Mouse (Mus musculus) forebrain, embryonic 16.5 days (tissue): ENCODE measurements at regions not wholly inside any gene's neighbourhood (a gene's known extent, or its start where the extent isn't known, plus 50 kb on each side); places are given as distances from the start of the nearest gene placed in this dataset.

Source experiments
- ATAC-seq: fragments of 200-750 bp; cut with Nextera tagmentation; 2 replicates; pipeline ENCODE4 v1.8.0; 2017; ENCODE audit warnings: mild to moderate bottlenecking, moderate library complexity
- H3K27ac ChIP-seq: fragments of 300-500 bp; sonication (generic); 2 replicates; pipeline ENCODE4 v1.5.1; 2014; ENCODE audit warnings: low read length, control low read depth
- H3K27me3 ChIP-seq: fragments of 300-500 bp; sonication (generic); replicated peaks from 2 replicates; pipeline ENCODE4 v1.6.1; 2014; ENCODE audit warnings: low read length; ENCODE audit not compliant: control insufficient read depth, insufficient read depth
- H3K36me3 ChIP-seq: fragments of 300-500 bp; sonication (generic); 2 replicates; pipeline ENCODE4 v1.6.1; 2014; ENCODE audit not compliant: control insufficient read depth, insufficient read depth
- H3K4me1 ChIP-seq: fragments of 300-500 bp; sonication (generic); replicated peaks from 2 replicates; pipeline ENCODE4 v1.6.1; 2014; ENCODE audit warnings: low read length; ENCODE audit not compliant: control insufficient read depth, insufficient read depth
- H3K4me2 ChIP-seq: fragments of 300-500 bp; sonication (generic); 2 replicates; pipeline ENCODE4 v1.6.1; 2014; ENCODE audit warnings: mild to moderate bottlenecking, low read length, control low read depth
- H3K4me3 ChIP-seq: fragments of 300-500 bp; sonication (generic); replicated peaks from 2 replicates; pipeline ENCODE4 v1.5.1; 2014; ENCODE audit warnings: mild to moderate bottlenecking, low read length, control low read depth
- H3K9ac ChIP-seq: fragments of 300-500 bp; sonication (generic); replicated peaks from 2 replicates; pipeline ENCODE4 v1.6.1; 2014; ENCODE audit warnings: low read depth, low read length, control low read depth
- H3K9me3 ChIP-seq: fragments of 300-500 bp; sonication (generic); 2 replicates; pipeline ENCODE4 v1.6.1; 2016; ENCODE audit warnings: low read length; ENCODE audit not compliant: control insufficient read depth
- WGBS: fragments of 180-500 bp; shearing (Covaris S2); extraction: QIAGEN DNeasy Blood & Tissue Kit; methylation state at CpG from one replicate; pipeline ENCODE4 v1.1.7; 2014; 5-methylcytosine and 5-hydroxymethylcytosine counted together

GRCm38 (mm10) chr11:38155706-38156105 lies 919.9 kb upstream of the Tenm2 start:
- 92% methylated on average over 2 of the region's 2 CpGs for WGBS
- Histone ChIP-seq H3K27me3 (no peaks in the 10 kb centered on the region), H3K4me3 (no peak overlapping the region), H3K27ac (no peak overlapping the region), H3K9ac (no peak overlapping the region), H3K4me2 (no peak overlapping the region), H3K36me3 (no peaks in the 10 kb centered on the region), H3K4me1 (no peaks in the 10 kb centered on the region), H3K9me3 (no peaks in the 10 kb centered on the region)
- ATAC-seq: no peak

- no peaks in the 10 kb centered on the region for H3K4me1 ChIP-seq
- H3K36me3 ChIP-seq: no peaks in the 10 kb centered on the region
- no peaks in the 10 kb centered on the region for H3K9me3 ChIP-seq
- no peaks in the 10 kb centered on the region for H3K27me3 ChIP-seq
- no peak overlapping the region for H3K4me2 ChIP-seq
- no peak overlapping the region for H3K9ac ChIP-seq
- H3K4me3 ChIP-seq: no peak overlapping the region
- WGBS: 86% methylated on average over 2 of the region's 2 CpGs
- no peak overlapping the region for H3K27ac ChIP-seq
- no peak for ATAC-seq
These were observed 907.7 kb upstream of the Tenm2 start for GRCm38 (mm10) chr11:38143436-38143835.

DNA sequence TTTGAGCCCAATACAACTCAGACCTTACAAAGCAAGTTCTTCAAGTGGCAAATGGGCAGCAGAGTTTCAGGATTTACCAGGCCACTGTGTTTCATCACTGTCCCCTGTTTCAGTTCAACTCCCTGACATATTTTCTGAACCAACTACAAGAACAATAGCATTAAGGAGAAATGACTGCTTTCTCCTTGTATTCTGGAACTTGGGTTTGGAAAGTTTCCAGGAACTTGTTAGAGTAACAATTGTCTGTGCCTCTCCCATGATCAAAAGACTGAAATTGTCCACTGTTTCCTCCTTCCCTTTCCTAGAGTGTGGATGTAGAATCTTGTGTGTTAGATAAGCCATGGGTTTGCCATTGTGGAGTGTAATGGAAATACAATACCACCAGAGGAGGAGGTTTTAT lies 893.1 kb upstream of the Tenm2 start:
- no peak overlapping the region for H3K4me3 ChIP-seq
- no peaks in the 10 kb centered on the region for H3K36me3 ChIP-seq
- no peak overlapping the region for H3K9ac ChIP-seq
- no peak for ATAC-seq
- no peaks in the 10 kb centered on the region for H3K9me3 ChIP-seq
- no peak overlapping the region for H3K4me2 ChIP-seq
- no peak overlapping the region for H3K27ac ChIP-seq
- no peaks in the 10 kb centered on the region for H3K27me3 ChIP-seq
- no peaks in the 10 kb centered on the region for H3K4me1 ChIP-seq

GRCm38 (mm10) chr11:38123789-38124330 lies 888.1 kb upstream of the Tenm2 start:
- WGBS: 83% methylated on average over 2 of the region's 2 CpGs
- H3K27me3 ChIP-seq: no peaks in the 10 kb centered on the region
- H3K9me3 ChIP-seq: no peaks in the 10 kb centered on the region
- H3K4me2 ChIP-seq: no peak overlapping the region
- H3K27ac ChIP-seq: no peak overlapping the region
- ATAC-seq: no peak
- H3K4me3 ChIP-seq: no peak overlapping the region
- H3K4me1 ChIP-seq: 0 out of 2 replicates have a peak, but pooled peaks cover 3% of the 10 kb centered on the region
- H3K9ac ChIP-seq: no peak overlapping the region
- H3K36me3 ChIP-seq: no peaks in the 10 kb centered on the region

DNA sequence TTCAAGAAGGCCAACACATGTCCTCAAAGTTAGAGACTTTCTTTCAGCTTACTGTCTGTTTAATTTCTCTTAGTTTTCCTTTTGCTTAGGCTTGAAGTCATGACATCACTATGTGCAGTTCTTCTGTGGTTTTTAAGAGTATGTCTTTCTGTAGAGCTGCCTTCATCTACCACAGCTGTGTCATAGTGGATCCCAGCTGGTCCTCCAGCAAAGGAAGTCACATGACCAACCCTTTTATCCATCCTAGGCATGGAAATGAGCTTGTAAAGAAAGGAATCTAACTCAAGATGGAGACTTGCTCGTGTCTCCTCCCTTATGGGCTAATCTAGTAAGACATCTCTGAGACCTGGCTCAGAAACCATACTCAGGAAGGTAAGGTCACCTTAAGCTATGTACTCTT lies 886.7 kb upstream of the Tenm2 start:
- Histone ChIP-seq H3K9ac (no peak overlapping the region), H3K9me3 (no peaks in the 10 kb centered on the region), H3K27ac (no peak overlapping the region), H3K27me3 (no peaks in the 10 kb centered on the region), H3K36me3 (no peaks in the 10 kb centered on the region), H3K4me2 (no peak overlapping the region), H3K4me1 (0 out of 2 replicates have a peak, but pooled peaks cover 3% of the 10 kb centered on the region), H3K4me3 (no peak overlapping the region)
- WGBS: 59% methylated on average over 1 of the region's 1 CpGs
- ATAC-seq: no peak

GRCm38 (mm10) chr11:38121051-38121616 lies 885.4 kb upstream of the Tenm2 start:
- Histone ChIP-seq H3K27ac (no peak overlapping the region), H3K27me3 (no peaks in the 10 kb centered on the region), H3K9me3 (no peaks in the 10 kb centered on the region), H3K36me3 (no peaks in the 10 kb centered on the region), H3K4me2 (peak overlapping the region; percentile 13; the same call in 1 of the 2 replicates), H3K9ac (no peak overlapping the region), H3K4me3 (no peak overlapping the region), H3K4me1 (0 out of 2 replicates have a peak, but pooled peaks cover 3% of the 10 kb centered on the region)
- 19% methylated on average over 8 of the region's 8 CpGs for WGBS
- no peak for ATAC-seq

- H3K27ac ChIP-seq: no peak overlapping the region
- no peaks in the 10 kb centered on the region for H3K36me3 ChIP-seq
- H3K4me2 ChIP-seq: no peak overlapping the region
- H3K9me3 ChIP-seq: no peaks in the 10 kb centered on the region
- no peaks in the 10 kb centered on the region for H3K27me3 ChIP-seq
- H3K4me1 ChIP-seq: 0 out of 2 replicates have a peak, but pooled peaks cover 3% of the 10 kb centered on the region
- ATAC-seq: no peak
- H3K9ac ChIP-seq: no peak overlapping the region
- 71% methylated on average over 5 of the region's 5 CpGs for WGBS
- no peak overlapping the region for H3K4me3 ChIP-seq
These were observed 882.0 kb upstream of the Tenm2 start for GRCm38 (mm10) chr11:38117741-38118140.

- H3K27me3 ChIP-seq: no peaks in the 10 kb centered on the region
- H3K27ac ChIP-seq: no peak overlapping the region
- no peak overlapping the region for H3K4me2 ChIP-seq
- ATAC-seq: no peak
- H3K9ac ChIP-seq: no peak overlapping the region
- no peak overlapping the region for H3K4me3 ChIP-seq
- no peaks in the 10 kb centered on the region for H3K36me3 ChIP-seq
- WGBS: 65% methylated on average over 2 of the region's 2 CpGs
- no peaks in the 10 kb centered on the region for H3K4me1 ChIP-seq
- H3K9me3 ChIP-seq: no peaks in the 10 kb centered on the region
These were observed 856.4 kb upstream of the Tenm2 start for GRCm38 (mm10) chr11:38092202-38092601.

DNA sequence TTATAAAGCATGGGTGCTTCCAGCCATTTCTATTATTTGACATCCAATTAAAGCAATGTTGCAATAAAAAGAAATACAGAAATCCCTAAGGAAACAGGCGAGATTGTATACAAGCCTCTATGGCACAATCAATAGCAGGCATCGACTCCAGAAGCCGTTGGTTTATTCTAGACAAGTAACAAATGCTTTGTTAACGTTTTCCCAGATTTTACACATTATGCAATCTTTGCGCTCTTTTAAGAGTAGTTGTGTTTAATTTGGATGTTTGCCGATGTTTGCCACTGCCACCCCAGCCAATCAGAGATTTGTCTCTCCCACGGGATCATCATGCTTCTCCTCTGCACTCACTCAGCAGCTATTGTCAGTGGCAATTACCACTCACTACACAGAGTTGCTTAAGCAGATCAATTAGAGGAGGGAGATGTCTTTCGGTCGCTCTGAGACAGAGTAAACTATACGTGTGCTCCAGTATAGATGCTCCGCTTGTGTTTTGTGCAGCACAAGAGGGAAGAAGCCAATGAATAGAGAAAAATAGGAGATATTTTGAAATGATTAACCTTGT lies 839.5 kb upstream of the Tenm2 start:
- Histone ChIP-seq H3K36me3 (no peaks in the 10 kb centered on the region), H3K4me2 (peak overlapping the region; percentile 16), H3K4me1 (peaks cover 3% of the 10 kb centered on the region; the same call in 1 of the 2 replicates), H3K4me3 (0 out of 2 replicates have a peak overlapping the region, but pooled peaks have one; percentile 8), H3K27ac (no peak overlapping the region), H3K9me3 (no peaks in the 10 kb centered on the region), H3K9ac (no peak overlapping the region), H3K27me3 (no peaks in the 10 kb centered on the region)
- ATAC-seq: peak; percentile 61; the same call in 1 of the 2 replicates
- WGBS: 39% methylated on average over 11 of the region's 11 CpGs
